Mouse (Mus musculus) stomach, embryonic 15.5 days (tissue): Measurements from ENCODE around the gene Mospd3. TPM values are rescaled to one million over a fixed set of nuclear protein-coding genes. Genes with fewer than 3 reads are reported as not detected.
A peak's percentile ranks its signal among the peaks of the same experiment; 100 is the strongest.

Experiments
- ATAC-seq: fragments of 200-750 bp; cut with Nextera tagmentation; 2 replicates; pipeline ENCODE4 v1.8.0; 2017; ENCODE audit warnings: low read depth, moderate number of reproducible peaks, moderate TSS enrichment; ENCODE audit not compliant: insufficient read depth, low FRiP score
- H3K27ac ChIP-seq: fragments of 300-500 bp; sonication (generic); 2 replicates; pipeline ENCODE4 v1.5.1; 2015; ENCODE audit warnings: mild to moderate bottlenecking, inconsistent platforms
- H3K27me3 ChIP-seq: fragments of 300-500 bp; sonication (generic); replicated peaks from 2 replicates; pipeline ENCODE4 v1.6.1; 2015; ENCODE audit warnings: inconsistent platforms
- H3K36me3 ChIP-seq: fragments of 300-500 bp; sonication (generic); 2 replicates; pipeline ENCODE4 v1.6.1; 2015; ENCODE audit warnings: inconsistent platforms
- H3K4me1 ChIP-seq: fragments of 300-500 bp; sonication (generic); 2 replicates; pipeline ENCODE4 v1.6.1; 2015; ENCODE audit warnings: inconsistent platforms
- H3K4me2 ChIP-seq: fragments of 300-500 bp; sonication (generic); 2 replicates; pipeline ENCODE4 v1.6.1; 2015; ENCODE audit warnings: mild to moderate bottlenecking, inconsistent platforms
- H3K4me3 ChIP-seq: fragments of 300-500 bp; sonication (generic); replicated peaks from 2 replicates; pipeline ENCODE4 v1.5.1; 2015; ENCODE audit warnings: inconsistent platforms
- H3K9ac ChIP-seq: fragments of 300-500 bp; sonication (generic); 2 replicates; pipeline ENCODE4 v1.6.1; 2015; ENCODE audit warnings: inconsistent platforms
- H3K9me3 ChIP-seq: fragments of 300-500 bp; sonication (generic); 2 replicates; pipeline ENCODE4 v1.6.1; 2016; ENCODE audit warnings: inconsistent platforms
- WGBS: fragments of 180-500 bp; shearing (Covaris S2); methylation state at CpG from one replicate; pipeline ENCODE4 v1.1.7; 2015; 5-methylcytosine and 5-hydroxymethylcytosine counted together
- polyA plus RNA-seq: library from polyadenylated mRNA; unstranded; fragments of >200 nt; fragmentation: Nextera tagmentation; extraction: Ambion mirVana; gene quantifications from 2 replicates; pipeline ENCODE4 v1.2.1, GENCODE M21; 2015

Mospd3 gene
- polyA plus RNA-seq, 1 experiment from 2014 or later, result 30.6 TPM

DNA sequence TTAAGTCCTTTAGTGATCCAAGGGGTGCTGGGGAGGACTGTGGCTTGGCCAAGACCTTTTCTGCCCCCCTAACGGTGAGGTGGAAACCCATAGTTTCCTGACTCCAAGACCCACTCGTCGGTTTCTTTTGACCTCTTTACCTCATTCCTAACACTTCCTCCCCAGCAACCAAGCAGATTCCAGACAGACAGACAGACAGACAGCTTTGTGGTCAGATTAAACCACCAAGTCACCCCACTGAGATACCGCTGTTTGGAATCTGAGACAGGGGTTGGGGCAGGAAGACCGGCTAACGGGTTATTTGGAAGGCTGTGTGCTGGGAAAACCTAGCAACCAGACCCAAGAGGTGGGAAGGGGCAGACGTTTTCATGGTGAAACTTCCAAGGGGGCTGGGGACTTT lies 30.7 kb downstream of the Mospd3 start:
- ATAC-seq, result no peak
- no peak overlapping the region for H3K9ac ChIP-seq
- peaks cover 6% of the 10 kb centered on the region; the same call in 1 of the 2 replicates for H3K4me1 ChIP-seq
- 49% methylated on average over 7 of the region's 7 CpGs for WGBS
- no peaks in the 10 kb centered on the region for H3K9me3 ChIP-seq
- no peaks in the 10 kb centered on the region for H3K36me3 ChIP-seq
- H3K27me3 ChIP-seq, result peaks cover 8% of the 10 kb centered on the region; the same call in 1 of the 2 replicates
- no peak overlapping the region for H3K27ac ChIP-seq
- H3K4me2 ChIP-seq, result peak overlapping the region; percentile 16; the same call in 1 of the 2 replicates
- no peak overlapping the region for H3K4me3 ChIP-seq

DNA sequence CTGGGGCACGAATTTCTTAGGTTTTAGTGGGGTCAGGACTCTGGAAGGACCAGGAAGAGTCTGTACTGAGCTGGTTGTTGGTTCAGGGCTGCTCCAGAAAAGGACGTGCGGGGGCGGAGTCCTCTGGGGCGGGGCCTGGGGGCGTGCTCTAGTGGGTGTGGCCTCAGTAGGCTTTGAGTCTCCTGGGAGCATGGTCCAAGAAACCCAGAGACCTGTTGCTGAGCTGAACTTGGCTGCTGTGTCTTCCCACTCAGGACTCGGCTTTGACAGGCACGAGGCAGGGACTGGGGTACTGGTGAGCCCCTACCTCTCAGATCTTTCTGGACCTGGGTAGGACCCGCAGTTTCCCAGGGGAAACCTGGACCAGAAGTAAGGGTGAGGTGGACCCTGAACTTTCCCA lies 31.2 kb downstream of the Mospd3 start, which contains the start of gene Tfr2:
Gene Tfr2, plus strand, starts transcription at position 176 of the 400 bp plus-strand sequence.
- no peaks in the 10 kb centered on the region for H3K36me3 ChIP-seq
- 29% methylated on average over 9 of the region's 9 CpGs for WGBS
- H3K4me1 ChIP-seq, result peaks cover 6% of the 10 kb centered on the region; the same call in 1 of the 2 replicates
- ATAC-seq, result peak; percentile 77; the same call in 1 of the 2 replicates
- peak within 1 kb of the TSS; percentile 16; the same call in 1 of the 2 replicates for H3K4me2 ChIP-seq
- peaks cover 7% of the 10 kb centered on the region; the same call in 1 of the 2 replicates for H3K27me3 ChIP-seq
- no peak within 1 kb of the TSS for H3K27ac ChIP-seq
- H3K9ac ChIP-seq, result no peak within 1 kb of the TSS
- H3K4me3 ChIP-seq, result no peak within 1 kb of the TSS
- H3K9me3 ChIP-seq, result no peaks in the 10 kb centered on the region

DNA sequence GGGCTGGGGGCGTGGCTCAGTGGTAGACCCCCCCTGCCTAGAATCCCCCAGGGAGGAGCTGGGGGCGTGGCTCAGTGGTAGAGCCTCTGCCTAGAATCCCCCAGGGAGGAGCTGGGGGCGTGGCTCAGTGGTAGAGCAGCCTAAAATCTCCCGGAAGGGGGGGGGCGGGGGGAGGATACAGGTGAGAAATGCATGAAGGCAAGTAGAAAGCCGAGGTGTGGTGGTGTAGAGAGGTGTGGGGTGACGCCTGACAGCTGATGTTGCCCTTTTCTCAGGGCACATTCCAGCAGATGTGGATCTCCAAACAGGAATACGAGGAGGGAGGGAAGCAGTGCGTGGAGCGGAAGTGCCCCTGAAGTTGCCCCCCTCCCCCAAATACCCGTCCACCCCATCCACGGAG lies 31.8 kb downstream of the Mospd3 start:
- no peaks in the 10 kb centered on the region for H3K36me3 ChIP-seq
- no peak overlapping the region for H3K27ac ChIP-seq
- no peak for ATAC-seq
- H3K9ac ChIP-seq, result no peak overlapping the region
- H3K4me3 ChIP-seq, result no peak overlapping the region
- no peak overlapping the region; the same call in 1 of the 2 replicates for H3K4me2 ChIP-seq
- no peaks in the 10 kb centered on the region for H3K9me3 ChIP-seq
- 60% methylated on average over 12 of the region's 12 CpGs for WGBS
- H3K4me1 ChIP-seq, result no peaks in the 10 kb centered on the region
- H3K27me3 ChIP-seq, result peaks cover 3% of the 10 kb centered on the region; the same call in 1 of the 2 replicates

DNA sequence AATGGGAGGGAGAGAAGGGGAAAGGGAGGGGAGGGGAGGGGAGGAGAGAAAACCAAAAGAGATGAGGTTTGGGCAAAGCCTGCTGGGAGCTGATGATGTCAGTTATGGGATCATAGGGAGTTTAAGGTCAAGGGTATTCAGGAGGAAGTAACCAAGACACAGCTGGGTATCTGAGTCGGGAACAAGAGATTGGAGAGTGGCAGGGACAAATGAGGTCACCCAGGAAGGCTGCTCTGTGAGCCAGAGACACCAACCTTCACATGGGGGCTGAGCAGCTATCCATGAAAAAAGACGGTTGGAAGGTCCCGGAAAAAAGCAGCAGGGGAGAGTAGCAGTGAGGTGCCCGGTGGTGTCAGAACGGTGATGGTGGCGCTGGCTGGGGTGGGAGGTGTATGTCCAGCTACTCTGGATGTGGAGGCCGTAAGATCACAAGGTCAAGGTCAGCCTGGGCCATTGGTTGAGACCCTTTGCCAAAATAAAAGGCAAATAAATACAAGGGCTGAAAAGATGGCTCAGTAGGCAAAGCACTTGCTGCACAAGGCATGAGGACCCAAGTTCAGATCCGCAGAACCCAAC lies 32.5 kb downstream of the Mospd3 start:
- H3K4me1 ChIP-seq, result no peaks in the 10 kb centered on the region
- no peak overlapping the region for H3K4me2 ChIP-seq
- no peaks in the 10 kb centered on the region for H3K9me3 ChIP-seq
- H3K27me3 ChIP-seq, result peaks cover 3% of the 10 kb centered on the region; the same call in 1 of the 2 replicates
- no peak overlapping the region for H3K4me3 ChIP-seq
- no peak overlapping the region for H3K27ac ChIP-seq
- H3K36me3 ChIP-seq, result no peaks in the 10 kb centered on the region
- no peak for ATAC-seq
- 78% methylated on average over 8 of the region's 8 CpGs for WGBS
- no peak overlapping the region for H3K9ac ChIP-seq

DNA sequence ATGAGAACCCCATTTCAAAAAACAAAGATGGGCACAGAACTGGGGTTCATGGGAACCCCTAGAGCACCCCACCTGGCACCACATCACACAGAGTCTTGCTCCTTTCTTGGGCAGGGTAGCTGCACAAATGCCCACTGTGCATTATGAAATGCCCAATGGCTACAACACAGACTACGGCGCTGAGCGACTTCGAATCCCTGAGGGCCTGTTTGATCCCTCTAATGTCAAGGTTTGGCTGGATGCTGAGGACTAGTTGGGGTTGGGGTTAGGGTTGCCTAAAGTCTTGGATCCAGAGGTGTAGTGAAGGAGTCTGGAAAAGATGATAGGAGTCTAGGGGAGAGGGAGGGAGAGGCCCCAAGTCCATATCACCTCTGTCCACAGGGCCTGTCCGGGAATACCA lies 34.4 kb downstream of the Mospd3 start:
- Histone ChIP-seq H3K27me3 (no peaks in the 10 kb centered on the region), H3K9ac (no peak overlapping the region), H3K27ac (no peak overlapping the region), H3K4me1 (no peaks in the 10 kb centered on the region), H3K4me3 (no peak overlapping the region), H3K9me3 (no peaks in the 10 kb centered on the region), H3K4me2 (no peak overlapping the region), H3K36me3 (no peaks in the 10 kb centered on the region)
- no peak for ATAC-seq
- WGBS, result 91% methylated on average over 5 of the region's 5 CpGs

- H3K9ac ChIP-seq, result no peak overlapping the region
- no peaks in the 10 kb centered on the region for H3K4me1 ChIP-seq
- no peak overlapping the region for H3K4me3 ChIP-seq
- ATAC-seq, result no peak
- no peaks in the 10 kb centered on the region for H3K27me3 ChIP-seq
- no peaks in the 10 kb centered on the region for H3K36me3 ChIP-seq
- 69% methylated on average over 6 of the region's 6 CpGs for WGBS
- no peak overlapping the region for H3K27ac ChIP-seq
- H3K4me2 ChIP-seq, result no peak overlapping the region
- no peaks in the 10 kb centered on the region for H3K9me3 ChIP-seq
Observed at GRCm38 (mm10) chr5:137565744-137566143, 35.1 kb downstream of the Mospd3 start.

DNA sequence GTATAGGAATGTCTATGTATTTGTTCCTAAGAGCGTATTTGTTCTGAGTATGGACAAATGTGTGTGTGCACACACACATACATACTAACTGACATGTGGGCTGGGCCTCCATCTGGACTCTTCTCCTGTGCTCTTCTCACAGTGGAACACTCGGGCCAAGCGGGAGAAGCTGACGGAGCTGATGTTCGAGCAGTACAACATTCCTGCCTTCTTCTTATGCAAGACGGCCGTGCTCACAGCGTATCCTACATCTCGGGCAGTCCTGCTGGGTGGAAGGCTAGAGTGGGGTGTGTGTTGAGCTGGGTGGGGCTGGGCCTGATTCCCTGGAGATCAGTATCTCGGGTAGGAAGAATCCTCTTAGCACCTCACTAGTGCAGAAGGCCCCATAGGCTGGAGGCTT lies 37.9 kb downstream of the Mospd3 start:
- Histone ChIP-seq H3K9ac (no peak overlapping the region), H3K27me3 (no peaks in the 10 kb centered on the region), H3K36me3 (no peaks in the 10 kb centered on the region), H3K4me2 (no peak overlapping the region), H3K9me3 (no peaks in the 10 kb centered on the region), H3K27ac (no peak overlapping the region), H3K4me1 (no peaks in the 10 kb centered on the region), H3K4me3 (no peak overlapping the region)
- no peak for ATAC-seq
- WGBS, result 62% methylated on average over 10 of the region's 10 CpGs

DNA sequence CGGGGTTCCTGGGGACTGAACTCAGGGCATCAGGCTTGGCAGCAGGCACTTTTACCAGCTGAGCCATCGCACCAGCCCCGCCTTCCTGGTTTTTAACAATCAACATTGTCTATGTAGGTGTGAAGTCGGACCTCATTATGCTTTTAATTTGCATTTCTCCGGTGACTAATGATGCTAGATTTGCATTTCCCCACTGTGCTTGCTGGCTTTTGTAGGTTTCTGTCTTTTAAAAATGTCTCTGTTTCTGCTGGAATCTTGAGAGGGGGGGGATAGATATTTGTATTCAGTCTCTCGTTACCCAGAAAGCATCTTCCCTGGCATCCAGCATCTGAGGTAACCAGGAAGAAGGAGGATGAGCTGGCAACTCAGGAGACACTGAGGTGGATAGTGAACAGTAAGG lies 39.3 kb downstream of the Mospd3 start:
- no peak overlapping the region for H3K9ac ChIP-seq
- no peaks in the 10 kb centered on the region for H3K27me3 ChIP-seq
- H3K9me3 ChIP-seq, result no peaks in the 10 kb centered on the region
- H3K4me1 ChIP-seq, result no peaks in the 10 kb centered on the region
- H3K4me3 ChIP-seq, result no peak overlapping the region
- H3K4me2 ChIP-seq, result no peak overlapping the region
- WGBS, result 60% methylated on average over 6 of the region's 6 CpGs
- H3K36me3 ChIP-seq, result no peaks in the 10 kb centered on the region
- no peak for ATAC-seq
- no peak overlapping the region for H3K27ac ChIP-seq

DNA sequence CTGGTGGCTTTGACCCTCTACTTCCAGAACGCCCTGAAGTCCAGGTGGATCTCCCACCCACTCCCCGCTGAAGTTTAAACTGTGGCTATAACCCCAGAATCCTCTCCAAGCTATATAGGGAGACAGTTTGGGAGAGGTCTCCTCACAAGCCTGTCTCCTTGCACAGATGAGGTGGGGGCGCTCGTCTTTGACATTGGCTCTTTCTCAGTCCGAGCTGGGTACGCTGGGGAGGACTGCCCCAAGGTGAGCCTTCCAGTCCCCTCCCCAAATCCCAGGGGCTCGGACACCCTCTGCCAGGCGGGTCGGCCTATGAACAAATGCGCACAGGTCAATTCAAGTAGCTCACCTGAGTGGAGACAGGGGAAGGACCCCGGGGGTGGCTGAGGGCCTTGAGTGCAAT lies 47.0 kb downstream of the Mospd3 start:
- H3K4me2 ChIP-seq, result peak overlapping the region; percentile 47; the same call in 1 of the 2 replicates
- ATAC-seq, result no peak
- no peak overlapping the region for H3K4me3 ChIP-seq

DNA sequence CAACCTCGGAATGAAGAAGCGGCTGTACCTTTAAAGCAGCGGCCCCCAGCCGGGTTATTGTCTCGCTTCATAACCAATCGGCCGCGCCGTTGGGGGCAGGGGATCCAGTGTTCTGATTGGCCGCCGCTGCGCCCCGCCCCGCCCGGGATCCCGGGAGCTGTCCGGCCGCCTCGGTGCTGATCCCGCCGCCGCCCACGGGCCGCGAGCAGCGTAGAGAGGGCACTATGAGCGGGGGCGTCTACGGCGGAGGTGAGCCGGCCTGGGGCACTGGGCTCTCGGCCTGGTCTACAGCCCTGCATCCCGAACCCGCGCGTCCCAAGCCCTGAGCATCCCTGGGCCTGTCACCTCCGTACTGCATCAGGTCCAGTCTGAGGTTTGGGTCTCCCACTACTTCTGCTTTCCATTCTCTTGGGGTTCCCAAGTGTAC lies 47.4 kb downstream of the Mospd3 start, which contains the start of gene Actl6b:
Gene Actl6b, plus strand, starts transcription at position 107 of the 427 bp plus-strand sequence.
- Histone ChIP-seq H3K4me1 (no peaks in the 10 kb centered on the region), H3K36me3 (no peaks in the 10 kb centered on the region), H3K4me2 (peak within 1 kb of the TSS; percentile 47), H3K27me3 (peaks cover 14% of the 10 kb centered on the region; the same call in 1 of the 2 replicates), H3K9me3 (no peaks in the 10 kb centered on the region), H3K9ac (no peak within 1 kb of the TSS), H3K27ac (no peak within 1 kb of the TSS), H3K4me3 (peak within 1 kb of the TSS; percentile 8; the same call in 1 of the 2 replicates)
- WGBS, result under 1% methylated on average over 37 of the region's 37 CpGs
- ATAC-seq, result peak; percentile 68; the same call in 1 of the 2 replicates

More for the DNA sequence above, 47.0 kb downstream of the Mospd3 start:
- no peaks in the 10 kb centered on the region for H3K36me3 ChIP-seq
- H3K9me3 ChIP-seq, result no peaks in the 10 kb centered on the region
- peaks cover 14% of the 10 kb centered on the region; the same call in 1 of the 2 replicates for H3K27me3 ChIP-seq
- H3K27ac ChIP-seq, result no peak overlapping the region
- H3K4me1 ChIP-seq, result no peaks in the 10 kb centered on the region
- WGBS, result 45% methylated on average over 11 of the region's 11 CpGs
- H3K9ac ChIP-seq, result no peak overlapping the region

GRCm38 (mm10) chr5:137553000-137553399 lies 47.9 kb downstream of the Mospd3 start:
- ATAC-seq, result no peak
- Histone ChIP-seq H3K9ac (no peak overlapping the region), H3K27me3 (peaks cover 14% of the 10 kb centered on the region; the same call in 1 of the 2 replicates), H3K4me3 (peak overlapping the region; percentile 8; the same call in 1 of the 2 replicates), H3K27ac (no peak overlapping the region), H3K4me1 (no peaks in the 10 kb centered on the region), H3K36me3 (no peaks in the 10 kb centered on the region), H3K4me2 (peak overlapping the region; percentile 47), H3K9me3 (no peaks in the 10 kb centered on the region)
- 22% methylated on average over 6 of the region's 6 CpGs for WGBS

GRCm38 (mm10) chr5:137551119-137551518 lies 49.7 kb downstream of the Mospd3 start:
- 66% methylated on average over 5 of the region's 5 CpGs for WGBS
- peaks cover 14% of the 10 kb centered on the region; the same call in 1 of the 2 replicates for H3K27me3 ChIP-seq
- no peaks in the 10 kb centered on the region for H3K9me3 ChIP-seq
- H3K36me3 ChIP-seq, result no peaks in the 10 kb centered on the region
- H3K9ac ChIP-seq, result no peak overlapping the region
- H3K27ac ChIP-seq, result no peak overlapping the region
- no peak overlapping the region for H3K4me2 ChIP-seq
- no peak overlapping the region for H3K4me3 ChIP-seq
- no peak for ATAC-seq
- H3K4me1 ChIP-seq, result no peaks in the 10 kb centered on the region
